8 mouse cellular contexts compared by ENCODE assay signal in genomic region chr11:3452769-3453168, GRCm38 (mm10). TPM values are rescaled to one million over a fixed set of nuclear protein-coding genes. Genes with fewer than 3 reads are reported as not detected.
A peak's percentile ranks its signal among the peaks of the same experiment; 100 is the strongest.
DNase-seq lines count a peak whose midpoint lies in the region; ATAC-seq lines count a peak whose summit lies in the region.

No protein-coding gene starts in this region.

- peak overlapping the region; percentile 85; the same call in 1 of the 2 replicates for H3K27ac ChIP-seq in forebrain, embryonic 14.5 days (ENCODE audit: low read depth, low read length)
- peak overlapping the region; percentile 90 for H3K27ac ChIP-seq in kidney, embryonic 15.5 days
- H3K27ac ChIP-seq in lung, embryonic 15.5 days = peak overlapping the region; percentile 95

- H3K4me3 ChIP-seq in forebrain, embryonic 14.5 days (ENCODE audit: low read depth, low read length) = peak overlapping the region; percentile 89
- H3K4me3 ChIP-seq in kidney, embryonic 15.5 days (replicated peaks) = peak overlapping the region; percentile 68
- H3K4me3 ChIP-seq in lung, embryonic 15.5 days = peak overlapping the region; percentile 92

- no peaks in the 10 kb centered on the region for H3K9me3 ChIP-seq in forebrain, embryonic 14.5 days (replicated peaks; ENCODE audit: control insufficient read depth, low read length)
- H3K9me3 ChIP-seq in kidney, embryonic 15.5 days (replicated peaks) = no peaks in the 10 kb centered on the region
- no peaks in the 10 kb centered on the region for H3K9me3 ChIP-seq in lung, embryonic 15.5 days

- no peaks in the 10 kb centered on the region for H3K27me3 ChIP-seq in forebrain, embryonic 14.5 days (replicated peaks; ENCODE audit: control insufficient read depth, insufficient read depth, low read length)
- H3K27me3 ChIP-seq in kidney, embryonic 15.5 days = no peaks in the 10 kb centered on the region
- H3K27me3 ChIP-seq in lung, embryonic 15.5 days = no peaks in the 10 kb centered on the region

- peak; percentile 45 for ATAC-seq in forebrain, embryonic 14.5 days
- ATAC-seq in kidney, embryonic 15.5 days (replicated peaks; ENCODE audit: low FRiP score) = peak; percentile 58
- ATAC-seq in lung, embryonic 15.5 days (ENCODE audit: borderline replicate concordance, extremely low read depth, low FRiP score, low TSS enrichment) = peak; percentile 33; the same call in 1 of the 2 replicates
- ATAC-seq in megakaryocyte-erythroid progenitor cell, adult 5-6 weeks (replicated peaks; ENCODE audit: low FRiP score, low TSS enrichment, poor library complexity, severe bottlenecking) = no peak

- WGBS in forebrain, embryonic 14.5 days = 0% methylated on average over 9 of the region's 9 CpGs
- WGBS in kidney, embryonic 15.5 days = 0% methylated on average over 9 of the region's 9 CpGs
- WGBS in lung, embryonic 15.5 days = 2% methylated on average over 9 of the region's 9 CpGs

- peak overlapping the region; percentile 94 for H3K4me2 ChIP-seq in forebrain, embryonic 14.5 days (ENCODE audit: low read length)
- H3K4me2 ChIP-seq in kidney, embryonic 15.5 days = peak overlapping the region; percentile 71
- peak overlapping the region; percentile 89 for H3K4me2 ChIP-seq in lung, embryonic 15.5 days

- peaks cover 4% of the 10 kb centered on the region; the same call in 1 of the 2 replicates for H3K36me3 ChIP-seq in forebrain, embryonic 14.5 days (ENCODE audit: control insufficient read depth, insufficient read depth, low read length)
- peaks cover 28% of the 10 kb centered on the region for H3K36me3 ChIP-seq in kidney, embryonic 15.5 days
- 0 out of 2 replicates have a peak, but pooled peaks cover 3% of the 10 kb centered on the region for H3K36me3 ChIP-seq in lung, embryonic 15.5 days

- peaks cover 7% of the 10 kb centered on the region for H3K4me1 ChIP-seq in forebrain, embryonic 14.5 days (ENCODE audit: control insufficient read depth, insufficient read depth, low read length)
- H3K4me1 ChIP-seq in kidney, embryonic 15.5 days = peaks cover 25% of the 10 kb centered on the region
- peaks cover 22% of the 10 kb centered on the region for H3K4me1 ChIP-seq in lung, embryonic 15.5 days

- H3K9ac ChIP-seq in forebrain, embryonic 14.5 days (ENCODE audit: low read length) = peak overlapping the region; percentile 87
- H3K9ac ChIP-seq in kidney, embryonic 15.5 days = peak overlapping the region; percentile 53
- peak overlapping the region; percentile 93 for H3K9ac ChIP-seq in lung, embryonic 15.5 days

- peak; percentile 31 for DNase-seq in layer of hippocampus, adult 11-12 months (ENCODE audit: low spot score)
- DNase-seq in layer of hippocampus, adult 8-10 months (ENCODE audit: low spot score in 2 of 2) = no peak
- peak; percentile 41 for DNase-seq in brain, adult 2 months (ENCODE audit: low read depth, low spot score)
- DNase-seq in forebrain, embryonic 14.5 days (ENCODE audit: low spot score) = peak; percentile 43
- peak; percentile 11 to 25 for DNase-seq in right cerebral cortex, postnatal 36 days (ENCODE audit: low spot score in 2 of 2)

RNA-seq across cellular contexts. Expression of gene Rnf185, which starts 0.6 kb away (rescaled TPM):
- total RNA-seq in layer of hippocampus, adult 8-10 months (2022) = 10 to 100 TPM; 26.4 to 31.9 (median 30.0) TPM
- 52.3 and 56.2 TPM in 2 replicates for polyA plus RNA-seq in forebrain, embryonic 14.5 days (2014; fragmentation: Nextera tagmentation; extraction: Ambion mirVana)
- polyA plus RNA-seq in kidney, embryonic 15.5 days (2015; fragmentation: Nextera tagmentation; extraction: Ambion mirVana) = 35.5 and 37.0 TPM in 2 replicates
- polyA plus RNA-seq in lung, embryonic 15.5 days (2015; fragmentation: Nextera tagmentation; extraction: Ambion mirVana) = 29.3 and 32.6 TPM in 2 replicates
- total RNA-seq in megakaryocyte-erythroid progenitor cell, adult 5-6 weeks (2014; fragmentation: Nextera tagmentation) = 7.1 and 8.4 TPM in 2 replicates
- 3.0 and 4.6 TPM in 2 replicates for total RNA-seq in megakaryocyte-erythroid progenitor cell, adult 5-6 weeks (2017)

RNA-seq across cellular contexts. Expression of gene Pla2g3, which starts 35.3 kb away (rescaled TPM):
- total RNA-seq in layer of hippocampus, adult 8-10 months (2022) = 1 to 10 TPM in 3 of 4 experiments, under 1 TPM in 1; 0.99 to 1.7 (median 1.5) TPM
- 0.44 and 0.59 TPM in 2 replicates for polyA plus RNA-seq in forebrain, embryonic 14.5 days (2014; fragmentation: Nextera tagmentation; extraction: Ambion mirVana)
- 0.44 and 0.60 TPM in 2 replicates for polyA plus RNA-seq in kidney, embryonic 15.5 days (2015; fragmentation: Nextera tagmentation; extraction: Ambion mirVana)
- polyA plus RNA-seq in lung, embryonic 15.5 days (2015; fragmentation: Nextera tagmentation; extraction: Ambion mirVana) = 0.44 and 0.50 TPM in 2 replicates
- 0.12 TPM in 1 of 2 replicates, not detected in the other for total RNA-seq in megakaryocyte-erythroid progenitor cell, adult 5-6 weeks (2014; fragmentation: Nextera tagmentation)
- total RNA-seq in megakaryocyte-erythroid progenitor cell, adult 5-6 weeks (2017) = 0.28 TPM in 1 of 2 replicates, not detected in the other

RNA-seq across cellular contexts. Expression of gene Limk2, which starts 43.8 kb away (rescaled TPM):
- total RNA-seq in layer of hippocampus, adult 8-10 months (2022) = 100 to 1,000 TPM in 3 of 4 experiments, 10 to 100 TPM in 1; 91.2 to 111 (median 105) TPM
- polyA plus RNA-seq in forebrain, embryonic 14.5 days (2014; fragmentation: Nextera tagmentation; extraction: Ambion mirVana) = 88.4 and 102 TPM in 2 replicates
- 40.5 and 46.0 TPM in 2 replicates for polyA plus RNA-seq in kidney, embryonic 15.5 days (2015; fragmentation: Nextera tagmentation; extraction: Ambion mirVana)
- 50.1 and 52.0 TPM in 2 replicates for polyA plus RNA-seq in lung, embryonic 15.5 days (2015; fragmentation: Nextera tagmentation; extraction: Ambion mirVana)
- total RNA-seq in megakaryocyte-erythroid progenitor cell, adult 5-6 weeks (2014; fragmentation: Nextera tagmentation) = 23.6 and 24.4 TPM in 2 replicates
- 15.8 and 24.5 TPM in 2 replicates for total RNA-seq in megakaryocyte-erythroid progenitor cell, adult 5-6 weeks (2017)

RNA-seq across cellular contexts. Expression of gene Inpp5j, which starts 51.9 kb away (rescaled TPM):
- 10 to 100 TPM; 67.5 to 75.8 (median 73.6) TPM for total RNA-seq in layer of hippocampus, adult 8-10 months (2022)
- 1.4 and 2.1 TPM in 2 replicates for polyA plus RNA-seq in forebrain, embryonic 14.5 days (2014; fragmentation: Nextera tagmentation; extraction: Ambion mirVana)
- polyA plus RNA-seq in kidney, embryonic 15.5 days (2015; fragmentation: Nextera tagmentation; extraction: Ambion mirVana) = 1.4 and 2.0 TPM in 2 replicates
- polyA plus RNA-seq in lung, embryonic 15.5 days (2015; fragmentation: Nextera tagmentation; extraction: Ambion mirVana) = 1.5 TPM in 2 replicates
- 0.37 TPM in 1 of 2 replicates, not detected in the other for total RNA-seq in megakaryocyte-erythroid progenitor cell, adult 5-6 weeks (2014; fragmentation: Nextera tagmentation)
- total RNA-seq in megakaryocyte-erythroid progenitor cell, adult 5-6 weeks (2017) = not detected in 2 replicates

Comparison
In these comparisons a context has a peak if more than half of its experiments do, and no peak if none do; other contexts are left out.
1. DNase-seq: peak in layer of hippocampus, adult 11-12 months (single experiment), brain, adult 2 months (single experiment), forebrain, embryonic 14.5 days (single experiment) and right cerebral cortex, postnatal 36 days (2 of 2); none in layer of hippocampus, adult 8-10 months (0 of 2).
2. Peak in every context shown above with its lines, with median percentiles within 50 percentile points of each other: H3K27ac ChIP-seq, H3K4me2 ChIP-seq, H3K4me3 ChIP-seq and H3K9ac ChIP-seq.